Mouse (Mus musculus) yolk sac, embryonic 10.5 days (tissue): Measurements from ENCODE around the gene Stk32c.

Experiments used
- DNase-seq: peaks from one replicate; pipeline ENCODE4 v3.0.0-alpha.2; 2017; ENCODE audit warnings: low spot score

The Stk32c gene

GRCm38 (mm10) chr7:139212754-139213745, at the start of gene Stk32c, which contains the start of gene Lrrc27:
Gene Stk32c, minus strand, starts transcription at chr7:139213307.
Gene Lrrc27, plus strand, starts transcription at chr7:139212988.
- peak; percentile 99 for DNase-seq

GRCm38 (mm10) chr7:139257752-139258542, 44.8 kb upstream of the Stk32c start:
- DNase-seq: no peak

- no peak for DNase-seq
Observed at GRCm38 (mm10) chr7:139254626-139255025, 41.5 kb upstream of the Stk32c start.

GRCm38 (mm10) chr7:139253462-139253861, 40.4 kb upstream of the Stk32c start:
- DNase-seq: no peak

GRCm38 (mm10) chr7:139252986-139253385, 39.9 kb upstream of the Stk32c start:
- DNase-seq: no peak

GRCm38 (mm10) chr7:139252566-139252965, 39.5 kb upstream of the Stk32c start:
- DNase-seq: no peak

GRCm38 (mm10) chr7:139251881-139252301, 38.8 kb upstream of the Stk32c start:
- DNase-seq: peak; percentile 75

GRCm38 (mm10) chr7:139249406-139250210, 36.5 kb upstream of the Stk32c start:
- DNase-seq: peak; percentile 47

GRCm38 (mm10) chr7:139248615-139249405, 35.7 kb upstream of the Stk32c start:
- DNase-seq: no peak

GRCm38 (mm10) chr7:139247881-139248614, 34.9 kb upstream of the Stk32c start, which contains the start of gene Pwwp2b:
Gene Pwwp2b, plus strand, starts transcription at chr7:139248482.
- peak; percentile 89 for DNase-seq

GRCm38 (mm10) chr7:139246931-139247880, 34.1 kb upstream of the Stk32c start:
- peak; percentile 67 for DNase-seq

GRCm38 (mm10) chr7:139246086-139246485, 33.0 kb upstream of the Stk32c start:
- DNase-seq: no peak

- no peak for DNase-seq
Observed at GRCm38 (mm10) chr7:139239432-139239831, 26.3 kb upstream of the Stk32c start.

GRCm38 (mm10) chr7:139235651-139236358, 22.7 kb upstream of the Stk32c start:
- DNase-seq: no peak

GRCm38 (mm10) chr7:139234426-139235188, 21.5 kb upstream of the Stk32c start:
- peak; percentile 91 for DNase-seq

- DNase-seq: peak; percentile 85
Observed at GRCm38 (mm10) chr7:139233714-139234113, 20.6 kb upstream of the Stk32c start.

GRCm38 (mm10) chr7:139230241-139230640, 17.1 kb upstream of the Stk32c start:
- no peak for DNase-seq
